Mouse (Mus musculus) midbrain, postnatal 0 days (tissue): ENCODE data around the gene 9230102O04Rik. TPM values are rescaled to one million over a fixed set of nuclear protein-coding genes. Genes with fewer than 3 reads are reported as not detected.

Experiments
- ATAC-seq: fragments of 200-750 bp; cut with Nextera tagmentation; 2 replicates; pipeline ENCODE4 v1.8.0; 2017; ENCODE audit warnings: moderate number of reproducible peaks, mild to moderate bottlenecking, moderate TSS enrichment, moderate library complexity; ENCODE audit not compliant: low FRiP score
- DNase-seq: peaks from one replicate; pipeline ENCODE4 v3.0.0-alpha.2; 2015; ENCODE audit warnings: low spot score
- H3K27ac ChIP-seq: fragments of 300-500 bp; sonication (generic); 2 replicates; pipeline ENCODE4 v1.5.1; 2014; ENCODE audit warnings: low read depth, mild to moderate bottlenecking, low read length, mixed read lengths
- H3K27me3 ChIP-seq: fragments of 300-500 bp; sonication (generic); 2 replicates; pipeline ENCODE4 v1.6.1; 2014; ENCODE audit warnings: low read length, control low read depth, mixed read lengths; ENCODE audit not compliant: insufficient read depth
- H3K36me3 ChIP-seq: fragments of 300-500 bp; sonication (generic); 2 replicates; pipeline ENCODE4 v1.6.1; 2014; ENCODE audit warnings: low read length, control low read depth, mixed read lengths; ENCODE audit not compliant: insufficient read depth
- H3K4me1 ChIP-seq: fragments of 300-500 bp; sonication (generic); 2 replicates; pipeline ENCODE4 v1.6.1; 2014; ENCODE audit warnings: mild to moderate bottlenecking, control low read depth, antibody characterized with exemption, low read length, mixed read lengths; ENCODE audit not compliant: insufficient read depth
- H3K4me2 ChIP-seq: fragments of 300-500 bp; sonication (generic); 2 replicates; pipeline ENCODE4 v1.6.1; 2014; ENCODE audit warnings: low read depth, mild to moderate bottlenecking, low read length, mixed read lengths; ENCODE audit not compliant: poor library complexity, severe bottlenecking
- H3K4me3 ChIP-seq: fragments of 300-500 bp; sonication (generic); 2 replicates; pipeline ENCODE4 v1.5.1; 2014; ENCODE audit warnings: low read depth, mild to moderate bottlenecking, low read length, moderate library complexity
- H3K9ac ChIP-seq: fragments of 300-500 bp; sonication (generic); replicated peaks from 2 replicates; pipeline ENCODE4 v1.6.1; 2014; ENCODE audit warnings: mild to moderate bottlenecking, low read length, moderate library complexity, mixed read lengths; ENCODE audit not compliant: poor library complexity, severe bottlenecking
- H3K9me3 ChIP-seq: fragments of 300-500 bp; sonication (generic); 2 replicates; pipeline ENCODE4 v1.6.1; 2016; ENCODE audit warnings: low read length, control low read depth
- CTCF ChIP-seq: IDR thresholded peaks from 2 replicates; pipeline ENCODE4 v1.5.1; 2016; ENCODE audit warnings: antibody characterized with exemption, mild to moderate bottlenecking
- WGBS: fragments of 180-500 bp; shearing (Covaris S2); extraction: QIAGEN DNeasy Blood & Tissue Kit; methylation state at CpG from one replicate; pipeline ENCODE4 v1.1.7; 2014; 5-methylcytosine and 5-hydroxymethylcytosine counted together
- polyA plus RNA-seq: library from polyadenylated mRNA; unstranded; fragments of >200 nt; fragmentation: Nextera tagmentation; extraction: Ambion mirVana; gene quantifications from 2 replicates; pipeline ENCODE4 v1.2.1, GENCODE M21; 2015
- total RNA-seq: library from RNA; depleted of rRNA; stranded (reverse); fragments of >200 nt; gene quantifications from 2 replicates; pipeline ENCODE4 v1.2.3, GENCODE M21; 2014

The 9230102O04Rik gene
- total and polyA plus RNA-seq, 2 experiments from 2014 or later: 0.77 to 2.2 TPM

DNA sequence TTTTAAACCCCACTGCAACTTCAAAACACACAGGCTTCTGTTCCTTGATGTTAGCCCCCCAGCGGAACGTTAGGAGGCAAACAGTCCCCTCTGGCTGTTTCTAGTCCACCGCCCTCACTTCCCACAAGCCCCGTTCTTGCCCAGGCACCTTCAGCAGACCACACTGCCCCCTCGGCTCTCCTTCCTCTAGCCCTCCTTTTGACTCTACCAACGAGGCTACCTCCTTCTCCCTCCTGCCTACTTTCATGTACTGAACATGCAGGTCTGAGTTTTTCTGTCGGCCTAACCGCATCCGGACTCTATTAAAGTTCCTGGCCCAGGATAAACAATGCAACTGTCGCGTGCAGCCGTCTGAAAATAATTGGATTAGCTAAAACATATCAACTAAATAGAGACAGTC is 16.7 kb downstream of the 9230102O04Rik start:
- ATAC-seq (no peak), DNase-seq (no peak)
- Histone ChIP-seq H3K4me3 (peak overlapping the region; percentile 43), H3K4me2 (peak overlapping the region; percentile 71), H3K27ac (no peak overlapping the region; the same call in 1 of the 2 replicates), H3K4me1 (no peaks in the 10 kb centered on the region), H3K36me3 (no peaks in the 10 kb centered on the region), H3K9ac (peak overlapping the region; percentile 29; the same call in 1 of the 2 replicates), H3K9me3 (no peaks in the 10 kb centered on the region), H3K27me3 (peaks cover 44% of the 10 kb centered on the region)
- no peak for TF ChIP-seq CTCF
- WGBS: 6% methylated on average over 12 of the region's 12 CpGs

DNA sequence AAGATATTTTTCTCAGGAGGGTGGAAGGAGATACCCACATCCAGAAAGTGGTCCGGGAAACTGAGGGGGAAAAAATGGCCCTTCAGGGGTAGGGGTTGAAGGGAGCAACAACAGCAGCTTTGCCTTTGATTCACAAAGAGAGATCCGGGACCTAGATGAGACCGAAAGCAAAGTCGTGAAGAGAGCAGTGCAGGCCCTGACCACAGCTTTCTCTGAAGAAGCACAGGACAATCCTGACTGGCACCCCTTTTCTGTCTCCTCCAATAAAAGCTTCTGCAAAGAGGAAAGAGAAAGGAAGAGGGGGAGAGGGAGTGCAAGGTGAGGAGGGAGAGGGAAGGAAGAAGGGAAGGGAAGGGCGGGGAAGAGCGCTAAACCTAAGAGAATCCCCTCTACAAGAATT is 17.5 kb downstream of the 9230102O04Rik start:
- H3K36me3 ChIP-seq: no peaks in the 10 kb centered on the region
- peak overlapping the region; percentile 43; the same call in 1 of the 2 replicates for H3K4me3 ChIP-seq
- ATAC-seq (no peak), DNase-seq (no peak)
- H3K27me3 ChIP-seq: peaks cover 44% of the 10 kb centered on the region
- TF ChIP-seq CTCF: no peak
- no peaks in the 10 kb centered on the region for H3K9me3 ChIP-seq
- H3K4me1 ChIP-seq: no peaks in the 10 kb centered on the region
- 35% methylated on average over 6 of the region's 6 CpGs for WGBS
- peak overlapping the region; percentile 71 for H3K4me2 ChIP-seq
- H3K27ac ChIP-seq: no peak overlapping the region
- 0 out of 2 replicates have a peak overlapping the region, but pooled peaks have one; percentile 44 for H3K9ac ChIP-seq

- no peak for TF ChIP-seq CTCF
- no peak overlapping the region; the same call in 1 of the 2 replicates for H3K27ac ChIP-seq
These were observed 18.1 kb downstream of the 9230102O04Rik start for GRCm38 (mm10) chr2:9871141-9871716.

GRCm38 (mm10) chr2:9867092-9867825 is 22.1 kb downstream of the 9230102O04Rik start:
- Histone ChIP-seq H3K9me3 (no peaks in the 10 kb centered on the region), H3K27me3 (peaks cover 8% of the 10 kb centered on the region; the same call in 1 of the 2 replicates), H3K27ac (no peak overlapping the region), H3K4me3 (no peak overlapping the region), H3K9ac (no peak overlapping the region), H3K4me2 (no peak overlapping the region), H3K4me1 (no peaks in the 10 kb centered on the region), H3K36me3 (no peaks in the 10 kb centered on the region)
- DNase-seq: no peak
- 74% methylated on average over 12 of the region's 12 CpGs for WGBS
- no peak for ATAC-seq
- no peak for TF ChIP-seq CTCF

More at GRCm38 (mm10) chr2:9871141-9871716, 18.1 kb downstream of the 9230102O04Rik start:
- Histone ChIP-seq H3K9ac (peak overlapping the region; percentile 44), H3K27me3 (peaks cover 44% of the 10 kb centered on the region), H3K4me2 (peak overlapping the region; percentile 71), H3K36me3 (no peaks in the 10 kb centered on the region), H3K4me3 (peak overlapping the region; percentile 43; the same call in 1 of the 2 replicates), H3K4me1 (no peaks in the 10 kb centered on the region), H3K9me3 (no peaks in the 10 kb centered on the region)
- ATAC-seq (no peak), DNase-seq (no peak)
- 27% methylated on average over 4 of the region's 4 CpGs for WGBS

GRCm38 (mm10) chr2:9860698-9861097 is 28.6 kb downstream of the 9230102O04Rik start:
- WGBS: 76% methylated on average over 5 of the region's 5 CpGs
- no peak overlapping the region for H3K9ac ChIP-seq
- no peak overlapping the region for H3K4me2 ChIP-seq
- ATAC-seq (no peak), DNase-seq (no peak)
- no peaks in the 10 kb centered on the region for H3K4me1 ChIP-seq
- H3K4me3 ChIP-seq: no peak overlapping the region
- no peaks in the 10 kb centered on the region for H3K27me3 ChIP-seq
- H3K9me3 ChIP-seq: no peaks in the 10 kb centered on the region
- no peaks in the 10 kb centered on the region for H3K36me3 ChIP-seq
- TF ChIP-seq CTCF: no peak
- H3K27ac ChIP-seq: no peak overlapping the region

DNA sequence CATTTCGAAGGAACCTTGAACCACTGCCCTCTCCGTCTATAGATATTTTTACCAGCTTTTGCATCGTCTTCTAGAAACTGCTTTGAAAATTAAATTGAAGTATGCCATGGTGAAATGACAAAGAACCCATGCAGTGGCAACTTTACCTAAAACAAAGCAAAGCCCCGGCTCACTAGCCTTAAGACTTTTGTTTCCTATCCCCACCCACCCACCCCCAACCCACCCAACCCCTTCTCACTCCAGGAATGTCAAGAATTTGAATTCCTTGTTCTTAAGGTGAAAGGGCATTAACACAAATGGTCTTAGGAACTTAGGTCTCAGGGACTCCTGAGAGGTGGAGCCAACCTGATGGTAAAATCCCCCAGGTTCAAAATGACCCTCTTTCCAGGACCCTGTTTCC is 33.5 kb downstream of the 9230102O04Rik start:
- WGBS: 52% methylated on average over 4 of the region's 4 CpGs
- Histone ChIP-seq H3K27me3 (no peaks in the 10 kb centered on the region), H3K9me3 (no peaks in the 10 kb centered on the region), H3K27ac (no peak overlapping the region), H3K4me1 (no peaks in the 10 kb centered on the region; the same call in 1 of the 2 replicates), H3K4me2 (no peak overlapping the region), H3K9ac (no peak overlapping the region), H3K4me3 (no peak overlapping the region), H3K36me3 (no peaks in the 10 kb centered on the region)
- no peak for TF ChIP-seq CTCF
- ATAC-seq (no peak), DNase-seq (no peak)
